Mouse (Mus musculus) heart, adult 8-10 months (tissue): ENCODE data around the gene Slc2a6. TPM values are rescaled to one million over a fixed set of nuclear protein-coding genes. Genes with fewer than 3 reads are reported as not detected.

Experiments
- total RNA-seq, 4 experiments: library from RNA; stranded (reverse); gene quantifications; 2 replicates each; pipeline ENCODE4 v1.2.4; 2022

The Slc2a6 gene
- total RNA-seq, 4 experiments from 2014 or later: 0.27 to 1.5 (median 0.56) TPM

Other genes starting within 250 kb of the Slc2a6 start
- gene Abo, start 163.0 kb downstream of the Slc2a6 start, total RNA-seq: not detected
- 10 to 100 TPM; 11.0 to 13.7 (median 12.1) TPM for gene Surf6, start 125.1 kb downstream of the Slc2a6 start, total RNA-seq
- gene Med22, start 117.3 kb downstream of the Slc2a6 start, total RNA-seq: 10 to 100 TPM; 24.2 to 26.9 (median 24.8) TPM
- gene Rpl7a, start 117.2 kb downstream of the Slc2a6 start, total RNA-seq: 100 to 1,000 TPM; 268 to 317 (median 304) TPM
- 10 to 100 TPM; 15.0 to 21.4 (median 17.0) TPM for gene Surf2, start 111.6 kb downstream of the Slc2a6 start, total RNA-seq
- gene Surf1, start 111.5 kb downstream of the Slc2a6 start, total RNA-seq: 10 to 100 TPM; 58.5 to 70.1 (median 64.5) TPM
- 10 to 100 TPM; 85.4 to 92.1 (median 86.7) TPM for gene Surf4, start 94.1 kb downstream of the Slc2a6 start, total RNA-seq
- not detected for gene Stkld1, start 94.0 kb downstream of the Slc2a6 start, total RNA-seq
- gene Rexo4, start 63.6 kb downstream of the Slc2a6 start, total RNA-seq: 10 to 100 TPM; 10.5 to 15.1 (median 13.1) TPM
- gene Adamts13, start 54.6 kb downstream of the Slc2a6 start, total RNA-seq: not detected
- 10 to 100 TPM; 44.4 to 51.6 (median 48.5) TPM for gene Cacfd1, start 18.1 kb downstream of the Slc2a6 start, total RNA-seq
- not detected for gene Mymk, start 44.2 kb upstream of the Slc2a6 start, total RNA-seq
- gene Adamtsl2, start 51.4 kb upstream of the Slc2a6 start, total RNA-seq: 1 to 10 TPM; 4.4 to 6.6 (median 5.1) TPM
- under 1 TPM; 0.27 to 0.63 (median 0.48) TPM for gene Fam163b, start 114.5 kb upstream of the Slc2a6 start, total RNA-seq
- 1 to 10 TPM; 1.5 to 3.4 (median 1.8) TPM for gene Dbh, start 137.2 kb upstream of the Slc2a6 start, total RNA-seq
- gene Sardh, start 220.3 kb upstream of the Slc2a6 start, total RNA-seq: 10 to 100 TPM in 2 of 4 experiments, 1 to 10 TPM in 2; 3.5 to 13.3 (median 7.6) TPM